Mouse (Mus musculus) liver, embryonic 12.5 days (tissue): ENCODE results near the gene Eps8. TPM values are rescaled to one million over a fixed set of nuclear protein-coding genes. Genes with fewer than 3 reads are reported as not detected.

Experiments
- ATAC-seq: fragments of 200-750 bp; cut with Nextera tagmentation; 2 replicates; pipeline ENCODE4 v1.8.0; 2017; ENCODE audit warnings: moderate number of reproducible peaks, mild to moderate bottlenecking, moderate library complexity
- H3K27ac ChIP-seq: fragments of 300-500 bp; sonication (generic); 2 replicates; pipeline ENCODE4 v1.5.1; 2016; ENCODE audit warnings: mild to moderate bottlenecking
- H3K27me3 ChIP-seq: fragments of 300-500 bp; sonication (generic); replicated peaks from 2 replicates; pipeline ENCODE4 v1.6.1; 2016; ENCODE audit warnings: mild to moderate bottlenecking, moderate library complexity
- H3K36me3 ChIP-seq: fragments of 300-500 bp; sonication (generic); 2 replicates; pipeline ENCODE4 v1.6.1; 2016; ENCODE audit warnings: mild to moderate bottlenecking, moderate library complexity
- H3K4me1 ChIP-seq: fragments of 300-500 bp; sonication (generic); 2 replicates; pipeline ENCODE4 v1.6.1; 2016
- H3K4me2 ChIP-seq: fragments of 300-500 bp; sonication (generic); 2 replicates; pipeline ENCODE4 v1.6.1; 2016; ENCODE audit warnings: mild to moderate bottlenecking, moderate library complexity
- H3K4me3 ChIP-seq: fragments of 300-500 bp; sonication (generic); 2 replicates; pipeline ENCODE4 v1.5.1; 2016; ENCODE audit warnings: mild to moderate bottlenecking, moderate library complexity
- H3K9ac ChIP-seq: fragments of 300-500 bp; sonication (generic); 2 replicates; pipeline ENCODE4 v1.6.1; 2016; ENCODE audit warnings: mild to moderate bottlenecking, moderate library complexity
- H3K9me3 ChIP-seq: fragments of 300-500 bp; sonication (generic); replicated peaks from 2 replicates; pipeline ENCODE4 v1.6.1; 2016; ENCODE audit warnings: mild to moderate bottlenecking, moderate library complexity
- WGBS: fragments of 180-500 bp; shearing (Covaris S2); methylation state at CpG from one replicate; pipeline ENCODE4 v1.1.7; 2016; ENCODE audit not compliant: insufficient replicate concordance; 5-methylcytosine and 5-hydroxymethylcytosine counted together
- polyA plus RNA-seq: library from polyadenylated mRNA; unstranded; fragments of >200 nt; fragmentation: Nextera tagmentation; extraction: Ambion mirVana; gene quantifications from 2 replicates; pipeline ENCODE4 v1.2.1, GENCODE M21; 2016

Eps8 gene
- polyA plus RNA-seq, 1 experiment from 2014 or later = 1.5 TPM

GRCm38 (mm10) chr6:137503462-137503861 lies 151.2 kb downstream of the Eps8 start:
- ATAC-seq = no peak
- WGBS = 76% methylated on average over 8 of the region's 8 CpGs

GRCm38 (mm10) chr6:137503009-137503408 lies 151.7 kb downstream of the Eps8 start:
- ATAC-seq = no peak
- H3K36me3 ChIP-seq = no peaks in the 10 kb centered on the region
- no peak overlapping the region for H3K9ac ChIP-seq
- H3K27ac ChIP-seq = no peak overlapping the region
- no peaks in the 10 kb centered on the region for H3K27me3 ChIP-seq
- H3K4me2 ChIP-seq = no peak overlapping the region
- H3K4me3 ChIP-seq = no peak overlapping the region
- WGBS = 73% methylated on average over 7 of the region's 7 CpGs
- H3K4me1 ChIP-seq = no peaks in the 10 kb centered on the region
- no peaks in the 10 kb centered on the region for H3K9me3 ChIP-seq

More at GRCm38 (mm10) chr6:137503462-137503861, 151.2 kb downstream of the Eps8 start:
- Histone ChIP-seq H3K9ac (no peak overlapping the region), H3K4me3 (no peak overlapping the region), H3K9me3 (no peaks in the 10 kb centered on the region), H3K27ac (no peak overlapping the region), H3K36me3 (no peaks in the 10 kb centered on the region), H3K4me1 (no peaks in the 10 kb centered on the region), H3K27me3 (no peaks in the 10 kb centered on the region), H3K4me2 (no peak overlapping the region)

- no peak for ATAC-seq
- no peak overlapping the region for H3K9ac ChIP-seq
- H3K9me3 ChIP-seq = no peaks in the 10 kb centered on the region
- H3K27ac ChIP-seq = no peak overlapping the region
- H3K4me3 ChIP-seq = no peak overlapping the region
- no peaks in the 10 kb centered on the region for H3K27me3 ChIP-seq
- H3K4me1 ChIP-seq = no peaks in the 10 kb centered on the region
- 60% methylated on average over 6 of the region's 6 CpGs for WGBS
- H3K36me3 ChIP-seq = no peaks in the 10 kb centered on the region
- no peak overlapping the region for H3K4me2 ChIP-seq
These were observed 155.9 kb downstream of the Eps8 start for GRCm38 (mm10) chr6:137498781-137499180.

DNA sequence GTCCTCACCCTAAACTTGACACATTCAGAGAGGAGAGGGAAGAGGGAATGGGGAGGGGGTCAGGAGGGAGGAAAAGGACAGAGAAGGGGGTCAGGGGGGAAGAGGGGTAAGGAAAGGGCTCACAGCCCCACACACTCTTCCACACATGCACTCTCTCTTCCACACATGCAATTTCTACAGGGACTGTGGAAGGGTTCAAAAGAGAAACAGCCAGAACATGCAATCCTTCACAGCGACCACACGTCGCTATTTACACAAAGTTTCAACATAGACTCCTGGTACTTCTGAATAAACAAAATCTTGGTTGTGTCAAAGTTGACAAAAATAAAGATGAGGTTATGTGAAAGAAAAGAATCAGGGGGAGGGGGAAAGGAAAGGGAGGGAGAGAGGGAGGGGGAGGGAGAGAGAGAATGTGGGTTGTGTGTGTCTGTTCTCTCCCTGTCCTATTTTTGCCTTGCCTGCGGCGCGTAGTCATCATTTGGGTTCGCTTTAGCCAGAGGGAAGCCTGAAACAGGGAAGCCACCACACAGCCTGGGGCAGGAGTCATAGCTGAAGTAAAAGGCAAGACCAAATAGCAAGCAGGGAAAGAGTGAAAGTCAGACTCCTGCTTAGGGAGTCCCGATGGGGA lies 157.4 kb downstream of the Eps8 start:
- Histone ChIP-seq H3K4me1 (no peaks in the 10 kb centered on the region), H3K9me3 (no peaks in the 10 kb centered on the region), H3K9ac (no peak overlapping the region), H3K4me2 (no peak overlapping the region), H3K27me3 (no peaks in the 10 kb centered on the region), H3K36me3 (no peaks in the 10 kb centered on the region), H3K4me3 (no peak overlapping the region), H3K27ac (no peak overlapping the region)
- no peak for ATAC-seq
- WGBS = 75% methylated on average over 8 of the region's 8 CpGs

GRCm38 (mm10) chr6:137496562-137496961 lies 158.1 kb downstream of the Eps8 start:
- H3K9me3 ChIP-seq = no peaks in the 10 kb centered on the region
- H3K4me2 ChIP-seq = no peak overlapping the region
- H3K4me3 ChIP-seq = no peak overlapping the region
- no peaks in the 10 kb centered on the region for H3K36me3 ChIP-seq
- 88% methylated on average over 2 of the region's 2 CpGs for WGBS
- H3K9ac ChIP-seq = no peak overlapping the region
- ATAC-seq = no peak
- H3K4me1 ChIP-seq = no peaks in the 10 kb centered on the region
- no peak overlapping the region for H3K27ac ChIP-seq
- no peaks in the 10 kb centered on the region for H3K27me3 ChIP-seq

DNA sequence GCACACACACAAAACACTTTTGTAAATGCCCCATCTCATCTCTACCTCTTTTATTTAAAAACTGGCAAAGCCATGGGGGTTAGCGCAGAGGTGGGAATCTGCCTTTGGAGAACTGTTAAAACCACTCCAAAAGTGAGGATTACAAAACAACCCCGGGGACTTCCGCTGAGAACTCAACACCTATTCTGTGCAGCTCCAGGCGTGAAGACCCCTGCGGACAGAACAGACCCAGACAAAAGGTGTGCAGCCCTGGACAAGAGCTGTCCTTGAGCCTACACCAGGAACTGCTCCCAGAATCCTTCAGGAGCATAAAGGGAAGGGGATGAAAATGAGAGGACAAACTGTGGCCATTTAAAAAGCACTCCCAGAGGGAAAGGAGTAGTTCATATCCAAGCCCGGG lies 159.4 kb downstream of the Eps8 start:
- H3K27me3 ChIP-seq = no peaks in the 10 kb centered on the region
- WGBS = 67% methylated on average over 6 of the region's 6 CpGs
- no peak for ATAC-seq
- no peak overlapping the region for H3K27ac ChIP-seq
- no peaks in the 10 kb centered on the region for H3K9me3 ChIP-seq
- H3K9ac ChIP-seq = no peak overlapping the region
- H3K36me3 ChIP-seq = no peaks in the 10 kb centered on the region
- no peak overlapping the region for H3K4me2 ChIP-seq
- H3K4me1 ChIP-seq = no peaks in the 10 kb centered on the region
- no peak overlapping the region for H3K4me3 ChIP-seq

DNA sequence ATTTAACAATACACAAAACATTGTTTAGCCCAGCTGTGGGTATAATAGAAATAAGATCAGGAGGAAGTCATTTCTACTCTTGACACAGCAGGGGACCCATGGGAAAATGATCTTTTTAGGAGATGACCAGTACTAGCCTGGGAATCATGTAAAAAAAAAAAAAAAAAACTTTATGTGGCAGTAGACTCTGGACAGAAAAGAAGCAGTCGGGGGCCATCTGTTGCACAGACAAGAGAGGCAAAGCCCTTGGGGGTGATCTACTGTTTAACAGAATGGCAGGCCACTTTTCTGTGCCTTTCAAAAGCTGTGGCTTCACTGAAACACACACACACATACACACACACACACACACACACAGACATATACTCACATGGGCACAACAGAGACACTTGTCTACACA lies 159.9 kb downstream of the Eps8 start:
- H3K36me3 ChIP-seq = no peaks in the 10 kb centered on the region
- H3K9me3 ChIP-seq = no peaks in the 10 kb centered on the region
- H3K27ac ChIP-seq = no peak overlapping the region
- no peak overlapping the region for H3K4me2 ChIP-seq
- no peak overlapping the region for H3K9ac ChIP-seq
- ATAC-seq = no peak
- H3K27me3 ChIP-seq = no peaks in the 10 kb centered on the region
- no peak overlapping the region for H3K4me3 ChIP-seq
- H3K4me1 ChIP-seq = no peaks in the 10 kb centered on the region
- WGBS = 91% methylated on average over 1 of the region's 1 CpGs

GRCm38 (mm10) chr6:137494136-137494475 lies 160.6 kb downstream of the Eps8 start:
- no peak for ATAC-seq
- no peaks in the 10 kb centered on the region for H3K36me3 ChIP-seq
- no peaks in the 10 kb centered on the region for H3K27me3 ChIP-seq
- H3K27ac ChIP-seq = no peak overlapping the region
- H3K4me1 ChIP-seq = no peaks in the 10 kb centered on the region
- no peak overlapping the region for H3K4me2 ChIP-seq
- no peak overlapping the region for H3K4me3 ChIP-seq
- H3K9me3 ChIP-seq = no peaks in the 10 kb centered on the region
- no peak overlapping the region for H3K9ac ChIP-seq

- Histone ChIP-seq H3K4me2 (no peak overlapping the region), H3K4me1 (no peaks in the 10 kb centered on the region), H3K27me3 (no peaks in the 10 kb centered on the region), H3K9me3 (no peaks in the 10 kb centered on the region), H3K4me3 (no peak overlapping the region), H3K36me3 (no peaks in the 10 kb centered on the region), H3K27ac (no peak overlapping the region), H3K9ac (no peak overlapping the region)
- ATAC-seq = no peak
- WGBS = 77% methylated on average over 17 of the region's 17 CpGs
These were observed 161.2 kb downstream of the Eps8 start for GRCm38 (mm10) chr6:137493211-137494135.

DNA sequence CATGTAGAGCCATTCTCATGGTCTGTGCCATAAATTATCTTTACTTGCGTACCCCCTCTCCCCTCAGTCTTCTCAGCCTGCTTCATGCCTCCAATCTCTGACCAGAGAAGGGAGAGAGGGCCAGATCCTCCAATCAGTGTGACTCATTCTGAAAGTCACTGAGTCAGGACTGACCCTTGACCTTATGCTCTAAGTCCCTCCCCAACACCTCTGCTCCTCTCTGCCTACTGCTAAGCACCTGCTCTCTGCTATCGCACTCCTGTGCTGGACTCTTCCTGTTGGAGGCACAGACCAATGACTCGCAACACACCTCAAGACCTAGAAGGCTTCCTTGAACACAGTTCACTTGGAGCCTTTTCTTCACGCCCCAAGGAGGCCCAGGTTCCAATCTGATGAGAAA lies 162.1 kb downstream of the Eps8 start:
- Histone ChIP-seq H3K4me1 (no peaks in the 10 kb centered on the region), H3K4me2 (no peak overlapping the region), H3K9me3 (no peaks in the 10 kb centered on the region), H3K27me3 (no peaks in the 10 kb centered on the region), H3K9ac (no peak overlapping the region), H3K4me3 (no peak overlapping the region), H3K27ac (no peak overlapping the region), H3K36me3 (no peaks in the 10 kb centered on the region)
- no peak for ATAC-seq
- WGBS = 70% methylated on average over 4 of the region's 4 CpGs

DNA sequence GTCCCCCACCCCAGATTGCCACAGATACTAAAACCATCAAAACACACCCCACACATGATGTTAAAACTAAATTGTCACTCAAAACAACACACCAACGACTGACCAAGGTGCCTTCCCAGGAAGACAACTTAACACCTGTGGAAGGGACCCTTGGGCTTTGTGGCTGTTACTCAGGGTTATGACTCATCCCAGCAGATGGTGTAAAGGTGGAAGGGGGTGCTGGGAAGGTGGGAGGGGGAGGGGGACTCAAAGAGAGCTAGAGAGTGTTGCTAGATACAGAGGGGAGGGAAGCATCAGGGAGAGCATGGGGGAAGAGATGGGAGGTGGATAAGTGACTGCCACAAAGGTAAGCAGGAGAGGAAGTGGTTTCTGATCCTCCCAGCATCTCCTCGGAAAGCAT lies 163.0 kb downstream of the Eps8 start:
- H3K4me2 ChIP-seq = no peak overlapping the region
- no peaks in the 10 kb centered on the region for H3K27me3 ChIP-seq
- no peak overlapping the region for H3K27ac ChIP-seq
- WGBS = 32% methylated on average over 2 of the region's 2 CpGs
- ATAC-seq = no peak
- no peaks in the 10 kb centered on the region for H3K9me3 ChIP-seq
- H3K4me1 ChIP-seq = no peaks in the 10 kb centered on the region
- no peaks in the 10 kb centered on the region for H3K36me3 ChIP-seq
- no peak overlapping the region for H3K9ac ChIP-seq
- no peak overlapping the region for H3K4me3 ChIP-seq

- H3K4me2 ChIP-seq = no peak overlapping the region
- WGBS = 83% methylated on average over 14 of the region's 14 CpGs
- no peaks in the 10 kb centered on the region for H3K36me3 ChIP-seq
- no peaks in the 10 kb centered on the region for H3K4me1 ChIP-seq
- H3K27me3 ChIP-seq = no peaks in the 10 kb centered on the region
- no peak for ATAC-seq
- H3K9me3 ChIP-seq = no peaks in the 10 kb centered on the region
- H3K27ac ChIP-seq = no peak overlapping the region
- H3K9ac ChIP-seq = no peak overlapping the region
- H3K4me3 ChIP-seq = no peak overlapping the region
These were observed 164.6 kb downstream of the Eps8 start for GRCm38 (mm10) chr6:137490115-137490514.
